In genomic region chr13:71068757-71069201, GRCm38 (mm10) we compare ENCODE assay signal across 17 mouse cellular contexts.
A peak's percentile ranks its signal among the peaks of the same experiment; 100 is the strongest.
DNase-seq lines count a peak whose midpoint lies in the region; ATAC-seq and TF ChIP-seq lines count a peak whose summit lies in the region.
"Had no signal": no experiment of that assay in that cellular context is flagged by ENCODE, and none has a peak within 500 bp of the region (broad histone marks: within the 10 kb centered on the region; RNA-seq: fewer than 3 reads in every experiment).

No protein-coding gene starts in this region.

- intact Hi-C loops in gastrocnemius, adult 2 months (cut with DNase I), result no loop called here
- intact Hi-C loops in left cerebral cortex, postnatal 36 days (cut with DNase I), result no loop called here

- no peak overlapping the region for H3K4me3 ChIP-seq in hindbrain, embryonic 12.5 days
- no peak overlapping the region for H3K4me3 ChIP-seq in hindbrain, embryonic 11.5 days (ENCODE audit: low read depth, low read length)
- no peak overlapping the region for H3K4me3 ChIP-seq in forebrain, embryonic 14.5 days (ENCODE audit: low read depth, low read length)
- no peak overlapping the region for H3K4me3 ChIP-seq in limb, embryonic 13.5 days
- H3K4me3 ChIP-seq in midbrain, postnatal 0 days (ENCODE audit: low read depth, low read length), result no peak overlapping the region
- H3K4me3 ChIP-seq in gastrocnemius, adult 2 months, result no peak overlapping the region
- H3K4me3 ChIP-seq: liver, embryonic 12.5 days had no signal

- no peak for DNase-seq in hindbrain, embryonic 11.5 days (ENCODE audit: low spot score)
- DNase-seq in forebrain, embryonic 14.5 days (ENCODE audit: low spot score), result peak; percentile 33
- DNase-seq in midbrain, postnatal 0 days (ENCODE audit: low spot score), result no peak
- no peak for DNase-seq in embryo, embryonic 11 days
- no peak for DNase-seq in gastrocnemius, adult 2 months
- DNase-seq in left cerebral cortex, postnatal 36 days (ENCODE audit: low spot score in 2 of 2), result no peak
- DNase-seq: adrenal gland, adult 8-10 months; cerebellum, adult 11 months; cerebellum, postnatal 14 days; heart, adult 18-20 months; kidney, adult 18-20 months; kidney, postnatal 36 days; lung, embryonic 14.5 days; lung, postnatal 4 days had no signal

- H3K36me3 ChIP-seq in hindbrain, embryonic 12.5 days, result no peaks in the 10 kb centered on the region
- no peaks in the 10 kb centered on the region for H3K36me3 ChIP-seq in hindbrain, embryonic 11.5 days (ENCODE audit: control insufficient read depth, insufficient read depth, low read length)
- H3K36me3 ChIP-seq in forebrain, embryonic 14.5 days (ENCODE audit: control insufficient read depth, insufficient read depth, low read length), result no peaks in the 10 kb centered on the region
- H3K36me3 ChIP-seq in limb, embryonic 13.5 days, result no peaks in the 10 kb centered on the region
- no peaks in the 10 kb centered on the region for H3K36me3 ChIP-seq in midbrain, postnatal 0 days (ENCODE audit: insufficient read depth, low read length)
- H3K36me3 ChIP-seq: liver, embryonic 12.5 days had no signal

- no peak overlapping the region for H3K9ac ChIP-seq in hindbrain, embryonic 12.5 days
- no peak overlapping the region for H3K9ac ChIP-seq in hindbrain, embryonic 11.5 days (ENCODE audit: low read depth, low read length)
- H3K9ac ChIP-seq in forebrain, embryonic 14.5 days (ENCODE audit: low read length), result no peak overlapping the region
- H3K9ac ChIP-seq in limb, embryonic 13.5 days, result no peak overlapping the region
- no peak overlapping the region for H3K9ac ChIP-seq in midbrain, postnatal 0 days (replicated peaks; ENCODE audit: low read length, poor library complexity, severe bottlenecking)
- H3K9ac ChIP-seq: liver, embryonic 12.5 days; lung, embryonic 14.5 days had no signal

- H3K27ac ChIP-seq in hindbrain, embryonic 12.5 days, result 0 out of 2 replicates have a peak overlapping the region, but pooled peaks have one; percentile 19
- H3K27ac ChIP-seq in hindbrain, embryonic 11.5 days (ENCODE audit: low read depth, low read length), result no peak overlapping the region
- H3K27ac ChIP-seq in forebrain, embryonic 14.5 days (ENCODE audit: low read depth, low read length), result no peak overlapping the region
- H3K27ac ChIP-seq in limb, embryonic 13.5 days, result no peak overlapping the region
- no peak overlapping the region for H3K27ac ChIP-seq in midbrain, postnatal 0 days (ENCODE audit: low read depth, low read length)
- H3K27ac ChIP-seq in gastrocnemius, adult 2 months, result no peak overlapping the region
- H3K27ac ChIP-seq: liver, embryonic 12.5 days had no signal

- H3K4me2 ChIP-seq in hindbrain, embryonic 12.5 days (replicated peaks), result peak overlapping the region; percentile 21; the same call in 1 of the 2 replicates
- no peak overlapping the region for H3K4me2 ChIP-seq in hindbrain, embryonic 11.5 days (replicated peaks; ENCODE audit: low read depth, low read length)
- H3K4me2 ChIP-seq in forebrain, embryonic 14.5 days (ENCODE audit: low read length), result no peak overlapping the region
- H3K4me2 ChIP-seq in limb, embryonic 13.5 days (replicated peaks), result 0 out of 2 replicates have a peak overlapping the region, but pooled peaks have one; percentile 9
- H3K4me2 ChIP-seq in midbrain, postnatal 0 days (ENCODE audit: low read depth, low read length, poor library complexity, severe bottlenecking), result peak overlapping the region; percentile 10; the same call in 1 of the 2 replicates
- H3K4me2 ChIP-seq: liver, embryonic 12.5 days; lung, embryonic 14.5 days had no signal

- peaks cover 18% of the 10 kb centered on the region for H3K4me1 ChIP-seq in hindbrain, embryonic 12.5 days
- no peaks in the 10 kb centered on the region for H3K4me1 ChIP-seq in hindbrain, embryonic 11.5 days (replicated peaks; ENCODE audit: control insufficient read depth, insufficient read depth, low read length)
- no peaks in the 10 kb centered on the region; the same call in 1 of the 2 replicates for H3K4me1 ChIP-seq in forebrain, embryonic 14.5 days (ENCODE audit: control insufficient read depth, insufficient read depth, low read length)
- H3K4me1 ChIP-seq in limb, embryonic 13.5 days, result peaks cover 13% of the 10 kb centered on the region
- H3K4me1 ChIP-seq in midbrain, postnatal 0 days (ENCODE audit: insufficient read depth, low read length), result no peaks in the 10 kb centered on the region; the same call in 1 of the 2 replicates
- H3K4me1 ChIP-seq: liver, embryonic 12.5 days had no signal

- 48% methylated on average over 11 of the region's 11 CpGs for WGBS in hindbrain, embryonic 12.5 days
- WGBS in hindbrain, embryonic 11.5 days, result 70% methylated on average over 11 of the region's 11 CpGs
- WGBS in forebrain, embryonic 14.5 days, result 51% methylated on average over 11 of the region's 11 CpGs
- WGBS in limb, embryonic 13.5 days, result 42% methylated on average over 11 of the region's 11 CpGs
- 25% methylated on average over 11 of the region's 11 CpGs for WGBS in midbrain, postnatal 0 days

- TF ChIP-seq CTCF in midbrain, postnatal 0 days (IDR thresholded peaks at IDR 0.05), result no peak
- TF ChIP-seq CTCF in gastrocnemius, adult 2 months (IDR thresholded peaks at IDR 0.05), result no peak

- H3K9me3 ChIP-seq in hindbrain, embryonic 12.5 days (replicated peaks), result no peaks in the 10 kb centered on the region
- H3K9me3 ChIP-seq in hindbrain, embryonic 11.5 days (ENCODE audit: control insufficient read depth, low read length), result no peaks in the 10 kb centered on the region
- no peaks in the 10 kb centered on the region for H3K9me3 ChIP-seq in forebrain, embryonic 14.5 days (replicated peaks; ENCODE audit: control insufficient read depth, low read length)
- H3K9me3 ChIP-seq in limb, embryonic 13.5 days, result no peaks in the 10 kb centered on the region
- H3K9me3 ChIP-seq in midbrain, postnatal 0 days (ENCODE audit: low read length), result no peaks in the 10 kb centered on the region
- H3K9me3 ChIP-seq: liver, embryonic 12.5 days had no signal

- no peaks in the 10 kb centered on the region for H3K27me3 ChIP-seq in hindbrain, embryonic 12.5 days
- H3K27me3 ChIP-seq in hindbrain, embryonic 11.5 days (ENCODE audit: control insufficient read depth, insufficient read depth, low read length), result no peaks in the 10 kb centered on the region
- H3K27me3 ChIP-seq in forebrain, embryonic 14.5 days (replicated peaks; ENCODE audit: control insufficient read depth, insufficient read depth, low read length), result no peaks in the 10 kb centered on the region
- no peaks in the 10 kb centered on the region for H3K27me3 ChIP-seq in limb, embryonic 13.5 days
- no peaks in the 10 kb centered on the region for H3K27me3 ChIP-seq in midbrain, postnatal 0 days (ENCODE audit: insufficient read depth, low read length)
- H3K27me3 ChIP-seq: liver, embryonic 12.5 days had no signal

- peak; percentile 44; the same call in 1 of the 2 replicates for ATAC-seq in hindbrain, embryonic 12.5 days (ENCODE audit: low FRiP score)
- no peak for ATAC-seq in hindbrain, embryonic 11.5 days (ENCODE audit: low FRiP score)
- peak; percentile 48; the same call in 1 of the 2 replicates for ATAC-seq in forebrain, embryonic 14.5 days
- ATAC-seq in limb, embryonic 13.5 days (ENCODE audit: low FRiP score, low read depth), result peak; percentile 36
- peak; percentile 32; the same call in 1 of the 2 replicates for ATAC-seq in midbrain, postnatal 0 days (ENCODE audit: low FRiP score)
- ATAC-seq: liver, embryonic 12.5 days had no signal

Comparison
In these comparisons a context has a peak if more than half of its experiments do, and no peak if none do; other contexts are left out.
1. H3K4me2 ChIP-seq: peak in hindbrain, embryonic 12.5 days (single experiment), limb, embryonic 13.5 days (single experiment) and midbrain, postnatal 0 days (single experiment); none in hindbrain, embryonic 11.5 days (single experiment) and forebrain, embryonic 14.5 days (single experiment).